Mouse (Mus musculus) heart, embryonic 11.5 days (tissue): ENCODE data around the gene Srsf3. TPM values are rescaled to one million over a fixed set of nuclear protein-coding genes. Genes with fewer than 3 reads are reported as not detected.

Source experiments
- ATAC-seq: fragments of 200-750 bp; cut with Nextera tagmentation; replicated peaks from 2 replicates; pipeline ENCODE4 v1.8.0; 2017; ENCODE audit warnings: moderate library complexity; ENCODE audit not compliant: insufficient number of reproducible peaks, low FRiP score, low TSS enrichment
- H3K27ac ChIP-seq: fragments of 300-500 bp; sonication (generic); 2 replicates; pipeline ENCODE4 v1.5.1; 2014; ENCODE audit warnings: mild to moderate bottlenecking, low read depth, low read length
- H3K27me3 ChIP-seq: fragments of 300-500 bp; sonication (generic); 2 replicates; pipeline ENCODE4 v1.6.1; 2014; ENCODE audit warnings: mild to moderate bottlenecking, low read length, mixed read lengths; ENCODE audit not compliant: control insufficient read depth, insufficient read depth
- H3K36me3 ChIP-seq: fragments of 300-500 bp; sonication (generic); 2 replicates; pipeline ENCODE4 v1.6.1; 2014; ENCODE audit warnings: mild to moderate bottlenecking, low read length, moderate library complexity, mixed read lengths; ENCODE audit not compliant: control insufficient read depth, insufficient read depth
- H3K4me1 ChIP-seq: fragments of 300-500 bp; sonication (generic); 2 replicates; pipeline ENCODE4 v1.6.1; 2014; ENCODE audit warnings: low read length; ENCODE audit not compliant: control insufficient read depth, insufficient read depth
- H3K4me2 ChIP-seq: fragments of 300-500 bp; sonication (generic); 2 replicates; pipeline ENCODE4 v1.6.1; 2014; ENCODE audit warnings: mild to moderate bottlenecking, moderate library complexity
- H3K4me3 ChIP-seq: fragments of 300-500 bp; sonication (generic); 2 replicates; pipeline ENCODE4 v1.5.1; 2014; ENCODE audit warnings: low read depth, low read length
- H3K9ac ChIP-seq: fragments of 300-500 bp; sonication (generic); 2 replicates; pipeline ENCODE4 v1.6.1; 2014; ENCODE audit warnings: mild to moderate bottlenecking, low read depth, low read length, moderate library complexity
- H3K9me3 ChIP-seq: fragments of 300-500 bp; sonication (generic); replicated peaks from 2 replicates; pipeline ENCODE4 v1.6.1; 2016; ENCODE audit warnings: low read length; ENCODE audit not compliant: control insufficient read depth
- WGBS: fragments of 180-500 bp; shearing (Covaris S2); extraction: QIAGEN DNeasy Blood & Tissue Kit; methylation state at CpG from one replicate; pipeline ENCODE4 v1.1.7; 2014; ENCODE audit not compliant: insufficient replicate concordance; 5-methylcytosine and 5-hydroxymethylcytosine counted together
- polyA plus RNA-seq: library from polyadenylated mRNA; unstranded; fragments of >200 nt; fragmentation: Nextera tagmentation; extraction: Ambion mirVana; gene quantifications from 2 replicates; pipeline ENCODE4 v1.2.1, GENCODE M21; 2014

Gene Srsf3
- polyA plus RNA-seq = 420 and 433 TPM in 2 replicates

DNA sequence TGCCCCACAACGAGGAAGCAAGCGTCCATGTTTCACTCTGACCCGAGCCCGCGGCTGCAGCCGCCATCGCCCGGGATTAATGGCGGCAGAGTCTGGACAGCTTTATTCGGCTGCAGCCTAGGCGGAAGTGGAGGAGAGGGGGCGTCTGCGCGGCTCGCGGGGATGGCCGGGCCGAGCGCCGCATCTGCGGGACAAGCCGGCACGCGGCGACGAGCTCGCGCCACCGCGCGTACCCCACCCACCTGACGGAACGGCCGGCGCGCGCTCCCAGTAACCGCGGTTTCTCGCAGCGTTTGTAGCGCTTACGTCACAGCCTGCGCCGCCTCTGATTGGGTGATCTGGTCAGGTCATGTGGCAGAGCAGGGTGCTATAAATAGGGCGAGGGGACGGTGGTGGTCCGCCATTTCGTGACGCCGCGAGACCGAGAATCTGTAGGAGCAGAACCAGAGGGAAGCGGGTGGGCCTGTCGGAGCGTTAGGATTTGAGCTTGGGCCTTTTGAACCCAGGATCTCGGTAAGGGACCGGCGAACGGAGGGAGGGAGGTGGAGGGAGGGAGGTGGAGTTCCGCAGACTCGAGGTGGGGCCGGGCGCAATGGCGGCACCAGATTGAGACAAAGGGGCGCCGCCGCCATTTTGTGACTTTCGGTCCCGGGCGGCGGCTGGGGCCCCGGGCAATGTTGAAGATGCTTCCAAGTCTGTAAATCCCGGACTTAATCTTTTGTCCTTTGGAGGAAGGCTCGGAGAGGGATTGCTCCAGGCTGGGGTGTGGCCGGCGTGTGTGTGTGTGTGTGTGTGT lies at the start of gene Srsf3:
Gene Srsf3 (plus strand): TSS at position 355 of the 796 bp plus-strand sequence.
- peak within 1 kb of the TSS; percentile 61 for H3K4me3 ChIP-seq
- peaks cover 17% of the 10 kb centered on the region for H3K4me1 ChIP-seq
- H3K9ac ChIP-seq = peak within 1 kb of the TSS; percentile 94
- H3K9me3 ChIP-seq = no peaks in the 10 kb centered on the region
- H3K27ac ChIP-seq = peak within 1 kb of the TSS; percentile 99
- peak within 1 kb of the TSS; percentile 97 for H3K4me2 ChIP-seq
- peaks cover 11% of the 10 kb centered on the region for H3K36me3 ChIP-seq
- H3K27me3 ChIP-seq = no peaks in the 10 kb centered on the region
- ATAC-seq = peak; percentile 98
- WGBS = under 1% methylated on average over 77 of the region's 77 CpGs

DNA sequence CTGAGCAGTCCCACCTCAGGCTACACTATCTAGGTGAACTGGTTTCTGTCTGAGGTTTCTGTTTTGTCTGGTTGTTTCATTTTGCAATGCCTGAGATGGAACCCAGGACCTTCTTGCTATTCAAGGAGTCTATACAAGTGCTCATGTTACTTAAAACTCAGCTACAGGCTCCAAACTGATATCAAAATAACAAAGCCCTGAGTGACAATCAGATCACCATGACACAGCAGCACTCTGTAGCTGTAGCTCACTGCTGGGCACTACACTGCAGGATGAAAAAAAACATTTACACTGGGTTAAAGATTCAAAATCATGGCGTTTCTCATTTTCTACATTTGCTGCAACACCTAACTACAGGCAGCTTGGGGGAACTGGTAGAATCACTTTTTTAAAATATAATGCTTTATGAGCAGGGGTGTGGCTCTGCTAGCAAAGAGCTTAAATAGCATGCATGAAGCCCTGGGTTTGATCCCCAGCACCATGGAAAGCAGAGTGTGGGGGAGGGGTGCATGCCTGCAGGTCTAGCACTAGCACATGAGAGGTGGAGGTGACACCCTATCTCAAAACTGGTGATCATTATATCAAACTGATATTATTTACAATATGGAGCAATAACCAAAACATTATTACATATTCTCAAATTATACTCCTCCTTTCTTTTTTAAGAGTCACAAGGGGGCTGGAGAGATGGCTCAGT lies 47.6 kb upstream of the Srsf3 start:
- H3K36me3 ChIP-seq = peaks cover 34% of the 10 kb centered on the region
- H3K4me2 ChIP-seq = no peak overlapping the region
- H3K27me3 ChIP-seq = no peaks in the 10 kb centered on the region
- no peak overlapping the region for H3K27ac ChIP-seq
- 91% methylated on average over 1 of the region's 1 CpGs for WGBS
- peaks cover 3% of the 10 kb centered on the region; the same call in 1 of the 2 replicates for H3K4me1 ChIP-seq
- H3K4me3 ChIP-seq = no peak overlapping the region
- ATAC-seq = no peak
- no peak overlapping the region for H3K9ac ChIP-seq
- no peaks in the 10 kb centered on the region for H3K9me3 ChIP-seq

DNA sequence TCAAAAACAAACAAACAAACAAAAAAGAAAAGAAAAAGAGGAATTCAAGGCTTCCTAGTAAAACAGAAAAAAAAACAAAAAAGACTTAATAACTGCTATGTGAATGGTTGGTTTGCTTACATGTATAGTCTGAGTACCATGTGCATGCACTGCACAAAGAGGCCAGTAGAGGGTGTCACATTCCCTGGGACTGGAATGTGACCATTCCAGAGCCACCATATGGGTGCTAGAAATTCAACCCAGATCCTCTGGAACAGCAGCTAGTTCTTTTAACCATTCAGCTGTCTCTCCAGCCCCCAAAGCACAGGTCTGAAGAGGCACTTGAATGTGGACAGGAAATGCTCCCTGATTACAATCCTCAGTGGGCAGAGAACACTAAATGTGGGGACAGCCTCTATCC lies 45.6 kb upstream of the Srsf3 start:
- Histone ChIP-seq H3K9me3 (no peaks in the 10 kb centered on the region), H3K36me3 (peaks cover 34% of the 10 kb centered on the region), H3K27me3 (no peaks in the 10 kb centered on the region), H3K4me3 (no peak overlapping the region), H3K4me2 (no peak overlapping the region), H3K9ac (no peak overlapping the region), H3K4me1 (peaks cover 3% of the 10 kb centered on the region; the same call in 1 of the 2 replicates), H3K27ac (no peak overlapping the region)
- ATAC-seq = no peak

DNA sequence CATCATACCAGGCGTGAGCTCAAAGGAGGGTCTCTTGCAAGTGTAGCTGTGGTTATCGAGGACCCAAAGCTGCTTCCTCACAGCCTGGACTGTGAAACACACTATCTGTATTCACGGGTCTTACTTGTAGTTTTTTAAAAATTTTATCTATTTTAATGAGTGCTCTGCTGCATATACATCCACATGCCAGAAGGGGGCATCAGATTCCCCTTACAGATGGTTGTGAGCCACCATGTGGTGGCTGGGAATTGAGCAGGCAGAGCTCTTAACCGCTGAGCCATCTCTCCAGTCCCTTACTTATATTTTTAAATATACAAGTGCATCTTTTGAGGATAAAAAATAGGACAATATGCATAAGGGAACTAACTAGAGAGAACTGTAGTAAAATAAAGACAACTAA lies 44.7 kb upstream of the Srsf3 start:
- Histone ChIP-seq H3K4me1 (peaks cover 3% of the 10 kb centered on the region; the same call in 1 of the 2 replicates), H3K36me3 (peaks cover 33% of the 10 kb centered on the region), H3K4me3 (no peak overlapping the region), H3K9ac (no peak overlapping the region), H3K4me2 (no peak overlapping the region), H3K27me3 (no peaks in the 10 kb centered on the region), H3K27ac (no peak overlapping the region), H3K9me3 (no peaks in the 10 kb centered on the region)
- WGBS = 64% methylated on average over 4 of the region's 4 CpGs
- no peak for ATAC-seq

DNA sequence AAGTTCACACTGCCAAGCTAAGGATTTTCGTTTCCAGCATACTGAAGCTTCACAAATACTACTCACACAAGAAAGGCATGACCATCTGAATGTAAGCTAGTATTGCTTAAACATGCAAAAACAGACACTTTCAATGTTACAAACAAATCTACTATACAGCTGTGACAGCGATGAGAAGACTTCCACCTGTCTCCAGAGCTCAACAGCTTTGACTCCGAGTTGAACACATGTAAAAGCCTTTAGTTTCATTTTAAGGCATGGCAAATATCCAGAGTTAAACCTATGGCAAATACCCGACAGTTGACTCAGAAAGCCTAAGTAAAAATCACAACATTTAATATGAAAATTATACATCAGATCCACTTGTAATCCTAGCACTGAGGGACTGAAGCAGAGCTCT lies 44.1 kb upstream of the Srsf3 start:
- 90% methylated on average over 4 of the region's 4 CpGs for WGBS

DNA sequence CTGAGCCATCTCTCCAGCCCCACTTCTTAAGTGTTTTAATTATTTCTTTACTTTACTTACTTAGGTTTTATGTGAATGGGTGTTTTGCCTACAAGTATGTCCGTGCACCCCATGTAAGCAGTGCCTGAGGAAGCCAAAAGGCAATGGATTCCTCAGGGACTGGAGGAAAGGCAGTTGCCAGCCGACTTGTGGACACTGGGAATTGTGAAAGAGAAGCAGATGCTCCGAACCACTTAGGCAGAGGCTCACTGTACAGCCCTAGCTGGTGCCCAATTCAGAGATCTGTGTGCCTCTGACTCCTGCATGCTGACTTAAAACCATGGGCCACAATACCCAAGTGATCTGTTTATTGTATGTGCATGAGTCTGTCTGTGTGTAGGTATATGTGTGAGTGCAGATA lies 43.4 kb upstream of the Srsf3 start:
- no peak overlapping the region for H3K4me2 ChIP-seq
- H3K36me3 ChIP-seq = peaks cover 33% of the 10 kb centered on the region
- H3K9me3 ChIP-seq = no peaks in the 10 kb centered on the region
- H3K4me1 ChIP-seq = no peaks in the 10 kb centered on the region
- ATAC-seq = no peak
- H3K27ac ChIP-seq = no peak overlapping the region
- H3K27me3 ChIP-seq = no peaks in the 10 kb centered on the region
- 90% methylated on average over 3 of the region's 3 CpGs for WGBS
- H3K4me3 ChIP-seq = no peak overlapping the region
- H3K9ac ChIP-seq = no peak overlapping the region

More for the DNA sequence above, 44.1 kb upstream of the Srsf3 start:
- H3K4me2 ChIP-seq = no peak overlapping the region
- peaks cover 33% of the 10 kb centered on the region for H3K36me3 ChIP-seq
- H3K9me3 ChIP-seq = no peaks in the 10 kb centered on the region
- no peak for ATAC-seq
- H3K27ac ChIP-seq = no peak overlapping the region
- no peak overlapping the region for H3K9ac ChIP-seq
- no peak overlapping the region for H3K4me3 ChIP-seq
- H3K4me1 ChIP-seq = no peaks in the 10 kb centered on the region
- H3K27me3 ChIP-seq = no peaks in the 10 kb centered on the region

DNA sequence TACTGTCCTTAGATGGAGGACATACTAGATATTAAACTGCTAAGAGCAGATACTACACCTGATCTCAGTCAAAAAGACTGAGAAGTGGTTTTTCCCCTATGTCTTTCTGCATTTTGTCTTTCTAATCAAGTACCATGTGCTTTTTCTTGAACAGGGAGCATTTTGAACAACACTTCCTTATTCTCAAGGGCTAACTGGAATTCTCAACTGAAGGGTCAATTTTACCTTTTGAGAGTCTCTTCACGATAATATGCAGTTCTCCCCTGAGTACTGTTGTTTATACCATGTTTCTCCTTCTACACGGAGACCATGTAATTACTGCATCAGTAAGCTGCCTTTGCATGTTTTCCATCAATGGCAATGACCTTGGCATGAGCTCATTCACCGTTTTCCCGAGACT lies 42.4 kb upstream of the Srsf3 start:
- Histone ChIP-seq H3K4me1 (no peaks in the 10 kb centered on the region), H3K27me3 (no peaks in the 10 kb centered on the region), H3K36me3 (peaks cover 36% of the 10 kb centered on the region), H3K4me3 (no peak overlapping the region), H3K4me2 (no peak overlapping the region), H3K9ac (no peak overlapping the region), H3K27ac (no peak overlapping the region), H3K9me3 (no peaks in the 10 kb centered on the region)
- 70% methylated on average over 4 of the region's 4 CpGs for WGBS
- no peak for ATAC-seq

DNA sequence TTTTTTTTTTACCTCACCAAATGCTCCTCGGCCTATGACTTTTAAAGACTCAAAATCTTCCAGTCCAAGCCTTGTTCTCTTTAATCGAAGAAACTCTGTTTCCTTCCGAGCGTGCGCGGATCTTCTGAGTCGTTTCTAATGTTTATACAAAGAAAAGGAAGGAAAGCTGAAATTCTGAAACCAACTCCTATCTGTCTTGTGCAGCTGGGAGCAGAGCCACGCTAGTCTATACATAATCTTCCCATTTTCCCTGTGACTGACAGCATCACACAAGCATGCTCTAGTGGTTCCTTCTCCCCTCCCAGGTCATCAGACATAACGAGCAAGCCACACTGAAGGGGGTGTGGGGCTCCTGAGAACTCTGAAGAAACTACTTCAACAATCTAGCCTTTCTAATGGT lies 41.1 kb upstream of the Srsf3 start:
- Histone ChIP-seq H3K4me3 (no peak overlapping the region), H3K27me3 (no peaks in the 10 kb centered on the region), H3K4me2 (no peak overlapping the region), H3K27ac (no peak overlapping the region), H3K4me1 (no peaks in the 10 kb centered on the region), H3K9ac (no peak overlapping the region), H3K9me3 (no peaks in the 10 kb centered on the region), H3K36me3 (peaks cover 30% of the 10 kb centered on the region)
- 79% methylated on average over 9 of the region's 9 CpGs for WGBS
- no peak for ATAC-seq
